Mouse (Mus musculus): ENCODE data around the gene 1810024B03Rik.

Gene 1810024B03Rik

GRCm38 (mm10) chr2:127182598-127183381 lies 25.3 kb downstream of the 1810024B03Rik start:
- DNase-seq (ENCODE audit: low read depth, low spot score), result peak; percentile 95

- DNase-seq (ENCODE audit: low read depth, low spot score), result peak; percentile 56
Measured at GRCm38 (mm10) chr2:127166261-127166660, 41.8 kb downstream of the 1810024B03Rik start.

DNA sequence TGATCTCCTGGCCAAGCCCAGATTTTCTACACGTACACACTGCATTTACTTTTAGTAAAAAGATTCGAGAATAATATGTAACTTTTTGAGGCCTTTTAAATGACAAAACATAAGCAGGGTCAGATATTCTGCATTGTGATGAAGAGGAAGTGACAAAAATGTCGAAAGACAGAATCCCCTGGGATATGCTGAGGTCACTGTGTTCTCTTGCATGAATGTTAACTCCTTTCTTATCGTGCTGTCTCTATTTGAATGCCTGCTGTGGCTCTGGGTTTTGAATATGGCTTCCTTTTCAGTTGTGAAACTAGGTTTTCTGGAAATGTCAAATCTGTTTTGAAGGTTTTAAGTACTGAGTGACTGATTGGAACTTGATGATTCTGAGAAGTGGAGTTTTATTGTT lies 42.4 kb downstream of the 1810024B03Rik start:
- DNase-seq (ENCODE audit: low read depth, low spot score), result no peak

- no peak for DNase-seq (ENCODE audit: low read depth, low spot score)
Measured at GRCm38 (mm10) chr2:127145699-127146098, 62.4 kb downstream of the 1810024B03Rik start.

- peak; percentile 78 for DNase-seq (ENCODE audit: low read depth, low spot score)
Measured at GRCm38 (mm10) chr2:127143158-127144063, 64.7 kb downstream of the 1810024B03Rik start, which contains the start of gene Itpripl1. TSS of gene Itpripl1 (minus strand) at chr2:127143442.

- DNase-seq (ENCODE audit: low read depth, low spot score), result no peak
Measured at GRCm38 (mm10) chr2:127142577-127143157, 65.4 kb downstream of the 1810024B03Rik start.

DNA sequence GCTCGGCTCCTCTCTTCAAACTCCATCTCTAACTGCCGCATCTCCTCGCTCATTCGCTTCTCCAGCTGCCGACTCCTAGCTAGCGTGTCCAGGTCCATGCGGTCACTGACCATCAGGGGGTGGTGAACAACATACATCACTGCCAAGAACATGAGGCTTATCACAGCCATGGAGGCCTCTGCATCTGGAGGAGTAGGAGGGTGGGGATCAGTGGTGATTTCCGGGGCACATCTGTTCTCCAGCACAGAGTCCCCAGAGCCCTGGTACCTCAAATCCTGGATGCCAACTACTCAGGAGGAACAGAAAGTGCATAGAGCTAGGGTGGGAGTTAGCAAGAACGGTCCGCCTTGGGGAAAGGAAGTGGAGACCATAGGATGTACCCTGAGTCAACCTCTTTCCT lies 66.0 kb downstream of the 1810024B03Rik start:
- DNase-seq (ENCODE audit: low read depth, low spot score), result no peak

- no peak for DNase-seq (ENCODE audit: low read depth, low spot score)
Measured at GRCm38 (mm10) chr2:127140011-127140410, 68.1 kb downstream of the 1810024B03Rik start.

DNA sequence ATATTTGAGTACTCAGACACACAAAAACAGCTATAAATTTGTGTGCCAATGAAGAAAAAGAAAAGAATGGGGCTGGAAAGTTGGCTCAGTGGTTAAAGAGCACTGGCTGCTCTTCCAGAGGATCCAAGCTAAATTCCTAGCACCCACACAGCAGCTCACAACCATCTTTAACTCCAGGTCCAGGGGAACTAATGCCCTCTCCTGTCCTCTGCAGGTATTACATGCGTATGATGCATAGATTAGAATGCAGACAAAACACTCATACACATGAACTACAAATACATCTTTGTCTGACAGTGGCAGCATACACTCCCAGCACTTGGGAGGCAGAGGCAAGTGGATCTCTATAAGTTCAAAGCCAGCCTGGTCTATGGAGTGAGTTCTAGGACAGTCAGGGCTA lies 68.5 kb downstream of the 1810024B03Rik start:
- peak; percentile 42 for DNase-seq (ENCODE audit: low read depth, low spot score)

DNA sequence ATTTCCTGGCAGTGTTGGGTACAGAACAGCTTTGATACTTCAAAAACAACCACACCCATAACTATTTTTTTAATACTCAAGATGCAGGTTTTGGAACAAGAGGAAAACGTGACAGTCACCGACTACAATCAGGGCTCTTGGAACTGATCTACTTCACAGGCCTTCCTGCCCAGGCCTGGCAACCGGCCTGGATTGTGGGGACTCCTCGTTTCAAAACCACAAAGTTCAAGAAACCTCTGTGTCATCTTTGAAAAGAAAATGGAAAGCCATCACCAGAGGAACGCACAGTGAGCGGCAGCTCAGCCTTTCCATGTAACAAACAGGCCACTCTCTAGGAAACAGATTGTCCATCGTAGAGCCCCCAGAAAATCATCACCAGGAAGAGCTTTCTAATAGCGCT lies 69.0 kb downstream of the 1810024B03Rik start:
- DNase-seq (ENCODE audit: low read depth, low spot score), result no peak

GRCm38 (mm10) chr2:127138449-127138848 lies 69.6 kb downstream of the 1810024B03Rik start:
- DNase-seq (ENCODE audit: low read depth, low spot score), result no peak

DNA sequence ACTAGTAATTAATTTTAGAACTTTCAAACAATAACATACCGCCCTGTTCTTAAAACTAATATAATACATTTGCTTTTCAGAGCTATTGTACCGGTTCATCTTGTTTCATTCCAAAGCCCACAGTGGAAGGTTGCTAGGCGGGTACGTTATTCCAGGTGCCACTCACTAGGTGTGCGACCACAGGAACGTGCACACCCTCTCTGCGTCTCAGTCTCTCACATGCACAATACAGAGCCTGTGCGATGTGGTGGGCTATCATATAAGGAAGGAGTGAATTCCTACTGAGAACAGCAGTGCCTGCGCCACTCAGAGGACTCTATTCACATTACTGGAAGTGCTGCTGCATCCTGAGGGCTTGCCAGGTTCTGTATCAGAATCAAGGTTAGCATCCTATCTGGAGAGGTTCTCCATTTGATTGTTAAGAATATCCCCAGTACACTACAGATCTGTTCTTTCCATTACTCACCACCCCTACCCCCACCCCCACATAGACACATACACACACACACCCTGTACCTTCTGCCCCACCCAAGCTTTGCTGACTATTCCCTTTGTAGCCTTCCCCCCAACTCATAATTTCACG lies 70.2 kb downstream of the 1810024B03Rik start:
- DNase-seq (ENCODE audit: low read depth, low spot score), result no peak

GRCm38 (mm10) chr2:127136979-127137378 lies 71.1 kb downstream of the 1810024B03Rik start:
- peak; percentile 64 for DNase-seq (ENCODE audit: low read depth, low spot score)

Measured in ZHBTc4 (cell line).